Mouse (Mus musculus): ENCODE results near the gene Aspg. TPM values are rescaled to one million over a fixed set of nuclear protein-coding genes. Genes with fewer than 3 reads are reported as not detected.

Aspg gene
- polyA plus RNA-seq, 1 experiment: not detected

- H3K4me3 ChIP-seq (replicated peaks; ENCODE audit: control insufficient read depth, low read depth, low read length): no peak overlapping the region
- H3K4me1 ChIP-seq (ENCODE audit: control insufficient read depth, insufficient read depth, low read length): no peaks in the 10 kb centered on the region
- WGBS: 5% methylated on average over 12 of the region's 12 CpGs
- no peak for TF ChIP-seq POLR2A (IDR thresholded peaks at IDR 0.05; ENCODE audit: borderline replicate concordance, control insufficient read depth, low read depth, low read length)
- peak; percentile 68 for TF ChIP-seq CTCF (IDR thresholded peaks at IDR 0.05; ENCODE audit: control insufficient read depth, insufficient read depth, low read length)
- H3K27ac ChIP-seq (ENCODE audit: control insufficient read depth, insufficient read depth, low read depth, low read length, poor library complexity): no peak overlapping the region
Observed at GRCm38 (mm10) chr12:112091054-112091453, 15.4 kb upstream of the Aspg start.

DNA sequence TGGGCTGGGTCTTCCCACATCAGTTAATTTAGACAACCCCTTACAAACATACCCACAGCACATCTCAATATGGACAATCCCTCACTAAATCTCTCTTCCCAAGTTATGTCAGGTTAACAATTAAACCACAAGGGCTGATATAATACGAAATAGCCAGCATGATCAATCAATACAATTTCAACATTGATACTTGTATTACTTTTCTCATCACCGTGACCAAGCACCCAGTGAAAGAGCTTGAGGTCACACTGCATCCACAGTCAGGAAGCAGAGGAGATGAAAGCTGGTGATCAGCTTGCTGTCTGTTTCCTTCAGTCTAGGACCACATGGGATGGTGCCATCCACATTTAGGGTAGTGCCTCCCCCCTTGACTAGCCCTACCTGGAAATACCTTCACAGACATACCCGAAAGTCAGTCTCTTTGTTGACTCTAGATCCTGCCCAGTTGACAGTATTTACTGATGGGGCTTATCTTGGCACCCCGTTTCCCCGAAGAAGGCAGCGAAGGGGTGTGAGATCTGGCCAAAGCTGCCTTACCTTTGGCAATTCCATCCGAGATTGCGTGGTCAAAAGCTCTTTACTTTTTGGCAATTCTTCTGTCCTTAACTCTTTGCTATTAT, 12.1 kb upstream of the Aspg start:
- H3K27ac ChIP-seq (ENCODE audit: control insufficient read depth, insufficient read depth, low read depth, low read length, poor library complexity): no peak overlapping the region
- no peak overlapping the region for H3K4me3 ChIP-seq (replicated peaks; ENCODE audit: control insufficient read depth, low read depth, low read length)
- no peak for TF ChIP-seq CTCF (IDR thresholded peaks at IDR 0.05; ENCODE audit: control insufficient read depth, insufficient read depth, low read length)
- TF ChIP-seq POLR2A (IDR thresholded peaks at IDR 0.05; ENCODE audit: borderline replicate concordance, control insufficient read depth, low read depth, low read length): no peak
- WGBS: 79% methylated on average over 8 of the region's 8 CpGs
- no peaks in the 10 kb centered on the region for H3K4me1 ChIP-seq (ENCODE audit: control insufficient read depth, insufficient read depth, low read length)

GRCm38 (mm10) chr12:112096051-112096732, 10.3 kb upstream of the Aspg start:
- no peaks in the 10 kb centered on the region for H3K4me1 ChIP-seq (ENCODE audit: control insufficient read depth, insufficient read depth, low read length)
- no peak overlapping the region for H3K4me3 ChIP-seq (replicated peaks; ENCODE audit: control insufficient read depth, low read depth, low read length)
- H3K27ac ChIP-seq (ENCODE audit: control insufficient read depth, insufficient read depth, low read depth, low read length, poor library complexity): no peak overlapping the region
- WGBS: 40% methylated on average over 13 of the region's 13 CpGs
- TF ChIP-seq POLR2A (IDR thresholded peaks at IDR 0.05; ENCODE audit: borderline replicate concordance, control insufficient read depth, low read depth, low read length): no peak
- TF ChIP-seq CTCF (IDR thresholded peaks at IDR 0.05; ENCODE audit: control insufficient read depth, insufficient read depth, low read length): no peak

- no peak overlapping the region for H3K4me3 ChIP-seq (replicated peaks; ENCODE audit: control insufficient read depth, low read depth, low read length)
- H3K27ac ChIP-seq (ENCODE audit: control insufficient read depth, insufficient read depth, low read depth, low read length, poor library complexity): no peak overlapping the region
- 54% methylated on average over 8 of the region's 8 CpGs for WGBS
- H3K4me1 ChIP-seq (ENCODE audit: control insufficient read depth, insufficient read depth, low read length): no peaks in the 10 kb centered on the region
- no peak for TF ChIP-seq POLR2A (IDR thresholded peaks at IDR 0.05; ENCODE audit: borderline replicate concordance, control insufficient read depth, low read depth, low read length)
- TF ChIP-seq CTCF (IDR thresholded peaks at IDR 0.05; ENCODE audit: control insufficient read depth, insufficient read depth, low read length): no peak
Observed at GRCm38 (mm10) chr12:112096733-112097117, 9.8 kb upstream of the Aspg start.

- TF ChIP-seq CTCF (IDR thresholded peaks at IDR 0.05; ENCODE audit: control insufficient read depth, insufficient read depth, low read length) (no peak), POLR2A (IDR thresholded peaks at IDR 0.05; ENCODE audit: borderline replicate concordance, control insufficient read depth, low read depth, low read length) (no peak)
- WGBS: 57% methylated on average over 4 of the region's 4 CpGs
- H3K4me3 ChIP-seq (replicated peaks; ENCODE audit: control insufficient read depth, low read depth, low read length): no peak overlapping the region
- no peaks in the 10 kb centered on the region for H3K4me1 ChIP-seq (ENCODE audit: control insufficient read depth, insufficient read depth, low read length)
- H3K27ac ChIP-seq (ENCODE audit: control insufficient read depth, insufficient read depth, low read depth, low read length, poor library complexity): no peak overlapping the region
Observed at GRCm38 (mm10) chr12:112100106-112100505, 6.4 kb upstream of the Aspg start.

DNA sequence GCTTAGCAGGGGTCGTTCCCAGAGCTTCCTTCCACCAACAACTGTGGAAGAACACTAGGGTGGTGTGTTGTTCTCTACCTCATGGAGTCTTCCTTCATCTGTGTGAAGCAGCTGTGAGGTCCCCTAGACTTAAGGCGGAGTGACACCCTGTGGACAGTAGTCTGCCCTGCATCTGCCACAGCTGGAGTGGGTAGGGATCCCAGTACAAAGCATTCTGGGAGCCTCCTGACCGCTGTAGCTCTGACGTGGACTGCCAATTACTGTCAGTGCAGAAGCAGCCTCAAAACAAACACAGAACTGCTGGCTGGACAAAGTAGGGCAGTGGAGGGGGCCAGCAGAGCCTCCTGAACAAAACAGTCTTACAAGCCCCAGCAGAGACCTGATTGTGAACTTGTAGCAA, 5.4 kb upstream of the Aspg start:
- no peaks in the 10 kb centered on the region for H3K4me1 ChIP-seq (ENCODE audit: control insufficient read depth, insufficient read depth, low read length)
- no peak overlapping the region for H3K4me3 ChIP-seq (replicated peaks; ENCODE audit: control insufficient read depth, low read depth, low read length)
- no peak overlapping the region for H3K27ac ChIP-seq (ENCODE audit: control insufficient read depth, insufficient read depth, low read depth, low read length, poor library complexity)
- WGBS: 48% methylated on average over 4 of the region's 4 CpGs
- TF ChIP-seq POLR2A (IDR thresholded peaks at IDR 0.05; ENCODE audit: borderline replicate concordance, control insufficient read depth, low read depth, low read length) (no peak), CTCF (IDR thresholded peaks at IDR 0.05; ENCODE audit: control insufficient read depth, insufficient read depth, low read length) (no peak)

DNA sequence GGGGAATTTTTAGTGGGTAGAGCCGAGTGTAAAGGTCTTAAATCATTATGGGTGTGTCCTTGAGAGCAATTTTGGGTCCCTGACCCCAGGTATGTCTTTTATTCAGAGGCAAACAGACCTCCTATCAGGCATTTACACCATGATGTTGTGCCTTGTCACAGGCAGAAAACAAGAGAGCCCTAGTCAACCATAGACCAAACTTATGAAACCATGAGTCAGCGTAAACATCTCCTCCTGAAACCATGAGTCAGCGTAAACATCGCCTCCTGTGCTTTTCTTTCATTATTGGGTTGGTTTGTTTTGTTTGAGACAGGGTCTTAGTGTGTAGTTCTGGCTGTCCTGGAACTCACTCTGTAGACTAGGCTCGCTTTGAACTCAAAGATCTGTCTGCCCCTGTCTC, 3.3 kb upstream of the Aspg start:
- no peak for TF ChIP-seq CTCF (IDR thresholded peaks at IDR 0.05; ENCODE audit: control insufficient read depth, insufficient read depth, low read length)
- TF ChIP-seq POLR2A (IDR thresholded peaks at IDR 0.05; ENCODE audit: borderline replicate concordance, control insufficient read depth, low read depth, low read length): no peak
- Histone ChIP-seq H3K27ac (ENCODE audit: control insufficient read depth, insufficient read depth, low read depth, low read length, poor library complexity) (no peak overlapping the region), H3K4me3 (replicated peaks; ENCODE audit: control insufficient read depth, low read depth, low read length) (no peak overlapping the region), H3K4me1 (ENCODE audit: control insufficient read depth, insufficient read depth, low read length) (no peaks in the 10 kb centered on the region)
- 72% methylated on average over 5 of the region's 5 CpGs for WGBS

DNA sequence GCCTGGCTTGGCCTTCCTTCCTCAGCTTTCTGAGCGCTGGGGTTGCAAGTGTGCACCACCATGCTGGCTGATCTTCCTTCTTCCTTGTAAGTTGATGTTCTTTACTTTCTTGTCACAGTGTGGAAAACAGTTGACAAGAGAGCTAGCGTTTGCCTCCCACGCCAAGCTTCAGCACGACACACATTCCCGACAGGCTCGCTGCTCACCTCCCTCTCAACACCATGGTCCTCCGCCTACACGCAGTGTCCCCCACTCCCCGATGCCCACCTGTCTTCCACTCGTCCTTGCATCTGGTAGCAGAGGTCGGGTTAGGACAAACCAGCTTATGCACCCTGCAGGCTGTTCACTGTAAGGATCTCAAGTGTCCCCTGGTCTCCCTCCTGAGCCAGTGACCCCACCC, 1.6 kb upstream of the Aspg start:
- Histone ChIP-seq H3K4me3 (replicated peaks; ENCODE audit: control insufficient read depth, low read depth, low read length) (no peak overlapping the region), H3K4me1 (ENCODE audit: control insufficient read depth, insufficient read depth, low read length) (no peaks in the 10 kb centered on the region), H3K27ac (ENCODE audit: control insufficient read depth, insufficient read depth, low read depth, low read length, poor library complexity) (no peak overlapping the region)
- 80% methylated on average over 11 of the region's 11 CpGs for whole genome bisulfite sequencing
- TF ChIP-seq CTCF (IDR thresholded peaks at IDR 0.05; ENCODE audit: control insufficient read depth, insufficient read depth, low read length): no peak
- TF ChIP-seq POLR2A (IDR thresholded peaks at IDR 0.05; ENCODE audit: borderline replicate concordance, control insufficient read depth, low read depth, low read length): no peak

All from bone marrow, adult 2 months (tissue).